Mouse (Mus musculus): ENCODE measurements around the gene Pus7l.

Pus7l gene

DNA sequence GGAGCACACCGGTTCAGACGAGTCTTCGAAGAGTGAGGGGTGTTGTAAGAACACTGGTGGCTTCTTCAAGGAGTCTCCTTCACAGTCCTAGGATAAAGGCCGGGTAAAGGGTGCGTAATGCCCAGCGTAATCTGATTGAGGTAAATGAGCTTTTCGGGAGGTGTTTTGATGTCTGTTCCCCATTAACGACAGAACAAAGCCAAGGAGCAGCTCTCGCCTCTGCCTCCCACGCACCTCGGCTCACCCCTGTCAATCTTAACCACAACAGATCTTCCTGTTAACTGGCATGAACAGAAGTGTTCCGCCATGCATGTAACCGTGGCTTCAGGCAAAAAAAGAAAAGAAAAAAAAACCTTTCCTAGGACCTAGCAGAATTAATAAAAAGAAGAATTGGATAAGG lies 64.6 kb downstream of the Pus7l start:
- peak; percentile 29 for DNase-seq (ENCODE audit: extremely low spot score)

GRCm38 (mm10) chr15:94477287-94477686 lies 66.1 kb downstream of the Pus7l start:
- no peak for DNase-seq (ENCODE audit: extremely low spot score)

GRCm38 (mm10) chr15:94475975-94476374 lies 67.4 kb downstream of the Pus7l start:
- DNase-seq (ENCODE audit: extremely low spot score): no peak

All from embryo, embryonic 9.5 days (tissue).